ENCODE assay signal across 31 mouse cellular contexts in genomic region chr6:117963201-117963600, GRCm38 (mm10). TPM values are rescaled to one million over a fixed set of nuclear protein-coding genes. Genes with fewer than 3 reads are reported as not detected.
A peak's percentile ranks its signal among the peaks of the same experiment; 100 is the strongest.
DNase-seq lines count a peak whose midpoint lies in the region; ATAC-seq and TF ChIP-seq lines count a peak whose summit lies in the region.
"Had no signal": no experiment of that assay in that cellular context is flagged by ENCODE, and none has a peak within 500 bp of the region (broad histone marks: within the 10 kb centered on the region; RNA-seq: fewer than 3 reads in every experiment).

No protein-coding gene starts in this region.

- ATAC-seq in CD4-positive, CD25-positive, alpha-beta regulatory T cell, adult 4 months = no peak
- no peak for ATAC-seq in liver, embryonic 14.5 days (ENCODE audit: insufficient read depth)
- ATAC-seq in liver, embryonic 12.5 days = no peak
- ATAC-seq in inflammation-experienced regulatory T-cells, adult 6 months = no peak
- ATAC-seq: forebrain, postnatal 0 days; intestine, embryonic 15.5 days; midbrain, embryonic 16.5 days; Patski had no signal

- no peak for TF ChIP-seq EP300 in liver, embryonic 14.5 days (IDR thresholded peaks at IDR 0.05; ENCODE audit: low read depth)

- H3K4me2 ChIP-seq in liver, embryonic 14.5 days (ENCODE audit: low read depth) = no peak overlapping the region
- H3K4me2 ChIP-seq in liver, embryonic 12.5 days = no peak overlapping the region
- H3K4me2 ChIP-seq: heart, embryonic 13.5 days; hindbrain, embryonic 13.5 days; intestine, embryonic 15.5 days; kidney, embryonic 15.5 days; liver, embryonic 11.5 days had no signal

- WGBS in liver, embryonic 14.5 days (ENCODE audit: insufficient replicate concordance) = 47% methylated on average over 3 of the region's 3 CpGs
- WGBS in liver, embryonic 12.5 days (ENCODE audit: insufficient replicate concordance) = 59% methylated on average over 3 of the region's 3 CpGs

- no peak overlapping the region for H3K27ac ChIP-seq in liver, embryonic 14.5 days
- H3K27ac ChIP-seq in liver, embryonic 12.5 days = no peak overlapping the region
- no peak overlapping the region for H3K27ac ChIP-seq in gastrocnemius, adult 2 months
- H3K27ac ChIP-seq: heart, adult 2 months; heart, embryonic 13.5 days; hindbrain, embryonic 13.5 days; intestine, embryonic 15.5 days; kidney, embryonic 15.5 days; midbrain, embryonic 10.5 days had no signal

- H3K27me3 ChIP-seq in liver, embryonic 14.5 days (ENCODE audit: control insufficient read depth, insufficient read depth, low read length) = no peaks in the 10 kb centered on the region
- H3K27me3 ChIP-seq in liver, embryonic 12.5 days (replicated peaks) = no peaks in the 10 kb centered on the region
- no peaks in the 10 kb centered on the region for H3K27me3 ChIP-seq in E14TG2a.4 (ENCODE audit: insufficient read depth, low read length)
- H3K27me3 ChIP-seq: heart, embryonic 13.5 days; hindbrain, embryonic 13.5 days; intestine, embryonic 15.5 days; kidney, embryonic 15.5 days; Patski had no signal

- DNase-seq in CD4-positive, CD25-positive, alpha-beta regulatory T cell, adult 2 months (ENCODE audit: low read depth, low spot score) = peak; percentile 13
- no peak for DNase-seq in liver, embryonic 14.5 days (ENCODE audit: low read depth in 3 of 3, low spot score in 3 of 3)
- peak; percentile 13 for DNase-seq in naive thymus-derived CD4-positive, alpha-beta T cell, adult 2 months (ENCODE audit: low read depth)
- no peak for DNase-seq in gastrocnemius, adult 2 months
- DNase-seq: adrenal gland, adult 2 months; cerebellum, adult 11 months; cerebellum, postnatal 10 days; forebrain, postnatal 0 days; gastrocnemius, postnatal 36 days; heart, adult 2 months; heart, postnatal 14 days; right cerebral cortex, postnatal 4 days; thymus, postnatal 14 days had no signal

- H3K9me3 ChIP-seq in liver, embryonic 14.5 days (ENCODE audit: control insufficient read depth, low read length) = no peaks in the 10 kb centered on the region
- peaks cover 10% of the 10 kb centered on the region for H3K9me3 ChIP-seq in liver, embryonic 12.5 days (replicated peaks)
- H3K9me3 ChIP-seq in E14TG2a.4 (ENCODE audit: low read length) = peaks cover 5% of the 10 kb centered on the region; the same call in 1 of the 2 replicates
- H3K9me3 ChIP-seq: heart, embryonic 13.5 days; hindbrain, embryonic 13.5 days; intestine, embryonic 15.5 days; kidney, embryonic 15.5 days; midbrain, embryonic 10.5 days had no signal

- H3K9ac ChIP-seq in liver, embryonic 14.5 days (replicated peaks) = no peak overlapping the region
- H3K9ac ChIP-seq in liver, embryonic 12.5 days = no peak overlapping the region
- H3K9ac ChIP-seq: forebrain, postnatal 0 days; heart, embryonic 13.5 days; hindbrain, embryonic 13.5 days; intestine, embryonic 15.5 days; kidney, embryonic 15.5 days had no signal

- intact Hi-C loops in gastrocnemius, adult 2 months (cut with DNase I) = no loop called here

- H3K36me3 ChIP-seq in liver, embryonic 14.5 days (replicated peaks; ENCODE audit: control insufficient read depth, insufficient read depth, low read depth) = no peaks in the 10 kb centered on the region
- no peaks in the 10 kb centered on the region for H3K36me3 ChIP-seq in liver, embryonic 12.5 days
- H3K36me3 ChIP-seq in E14TG2a.4 (ENCODE audit: insufficient read depth, low read length) = no peaks in the 10 kb centered on the region
- H3K36me3 ChIP-seq: heart, embryonic 13.5 days; hindbrain, embryonic 13.5 days; intestine, embryonic 15.5 days; kidney, embryonic 15.5 days; midbrain, embryonic 10.5 days had no signal

- H3K4me3 ChIP-seq in liver, embryonic 14.5 days (ENCODE audit: insufficient read depth in 1 of 2, low read depth in 2 of 2, low read length in 2 of 2) = no peak overlapping the region
- H3K4me3 ChIP-seq in liver, embryonic 12.5 days = no peak overlapping the region
- H3K4me3 ChIP-seq in E14TG2a.4 (replicated peaks; ENCODE audit: low read length) = no peak overlapping the region
- H3K4me3 ChIP-seq in gastrocnemius, adult 2 months = no peak overlapping the region
- H3K4me3 ChIP-seq: heart, adult 2 months; heart, embryonic 13.5 days; hindbrain, embryonic 13.5 days; intestine, embryonic 15.5 days; kidney, embryonic 15.5 days; midbrain, embryonic 10.5 days; myocyte had no signal

- no peaks in the 10 kb centered on the region for H3K4me1 ChIP-seq in liver, embryonic 14.5 days (replicated peaks; ENCODE audit: control insufficient read depth in 2 of 2, insufficient read depth in 2 of 2, low read length in 1 of 2)
- H3K4me1 ChIP-seq in liver, embryonic 12.5 days = no peaks in the 10 kb centered on the region
- peaks cover 40% of the 10 kb centered on the region for H3K4me1 ChIP-seq in E14TG2a.4 (replicated peaks; ENCODE audit: low read depth, low read length)
- H3K4me1 ChIP-seq: hindbrain, embryonic 13.5 days; intestine, embryonic 15.5 days; midbrain, embryonic 10.5 days had no signal

- peak; percentile 35; the same call in 1 of the 2 replicates for TF ChIP-seq CTCF in liver, embryonic 14.5 days (IDR thresholded peaks at IDR 0.05; ENCODE audit: low read depth)
- TF ChIP-seq CTCF in E14TG2a.4 (conservative IDR thresholded peaks at IDR 0.05; ENCODE audit: low read length) = peak; percentile 70
- TF ChIP-seq CTCF in gastrocnemius, adult 2 months (IDR thresholded peaks at IDR 0.05) = no peak

RNA-seq across cellular contexts. Expression of gene Fxyd4, which starts 25.7 kb away (rescaled TPM):
- polyA plus RNA-seq in CD4-positive, CD25-positive, alpha-beta regulatory T cell, adult 4 months (2017; shearing (Covaris generic)) = 10 to 100 TPM in 1 of 2 experiments, 1 to 10 TPM in 1; 7.6 to 14.3 TPM
- polyA plus RNA-seq in liver, embryonic 14.5 days (2012; rRNA removed) = not detected in 2 replicates
- not detected in 2 replicates for polyA plus RNA-seq in liver, embryonic 14.5 days (2014; fragmentation: Nextera tagmentation; extraction: Ambion mirVana)
- polyA plus RNA-seq in liver, embryonic 12.5 days (2016; fragmentation: Nextera tagmentation; extraction: Ambion mirVana) = 0.72 and 0.73 TPM in 2 replicates
- total RNA-seq in gastrocnemius, adult 2 months (2021) = not detected
- polyA plus RNA-seq in inflammation-experienced regulatory T-cells, adult 6 months (2017; shearing (Covaris generic)) = 10 to 100 TPM in 2 of 3 experiments, 1 to 10 TPM in 1; 6.1 to 16.1 (median 10.9) TPM
- total RNA-seq: adrenal gland, adult 2 months; forebrain, postnatal 0 days; gastrocnemius, postnatal 36 days; heart, adult 2 months; heart, postnatal 14 days; layer of hippocampus, postnatal 10 days; left cerebral cortex, postnatal 10 days had no signal
- polyA plus RNA-seq: adrenal gland, adult 2 months; large intestine, adult 2 months; testis, adult 2 months had no signal

RNA-seq across cellular contexts. Expression of gene Rasgef1a, which starts 48.0 kb away (rescaled TPM):
- polyA plus RNA-seq in CD4-positive, CD25-positive, alpha-beta regulatory T cell, adult 4 months (2017; shearing (Covaris generic)) = 1 to 10 TPM; 5.4 to 7.8 TPM
- 0.04 TPM in 2 replicates for polyA plus RNA-seq in liver, embryonic 14.5 days (2012; rRNA removed)
- polyA plus RNA-seq in liver, embryonic 14.5 days (2014; fragmentation: Nextera tagmentation; extraction: Ambion mirVana) = not detected in 2 replicates
- polyA plus RNA-seq in liver, embryonic 12.5 days (2016; fragmentation: Nextera tagmentation; extraction: Ambion mirVana) = 0.07 TPM in 1 of 2 replicates, not detected in the other
- under 1 TPM in 1 of 2 experiments, not detected in 1; 0.18 TPM for total RNA-seq in gastrocnemius, adult 2 months (2021)
- 1 to 10 TPM; 4.0 to 4.8 (median 4.6) TPM for polyA plus RNA-seq in inflammation-experienced regulatory T-cells, adult 6 months (2017; shearing (Covaris generic))
- polyA plus RNA-seq: limb, embryonic 11.5 days had no signal

Comparison
In these comparisons a context has a peak if more than half of its experiments do, and no peak if none do; other contexts are left out.
1. DNase-seq: peak in CD4-positive, CD25-positive, alpha-beta regulatory T cell, adult 2 months (single experiment) and naive thymus-derived CD4-positive, alpha-beta T cell, adult 2 months (single experiment); none in liver, embryonic 14.5 days (0 of 3) and gastrocnemius, adult 2 months (single experiment).